Mouse (Mus musculus): ENCODE measurements around the gene Tjp3.

GRCm38 (mm10) chr10:81298369-81299100 lies 7.2 kb upstream of the Tjp3 start:
- TF ChIP-seq CTCF (IDR thresholded peaks at IDR 0.05; ENCODE audit: borderline replicate concordance, insufficient read depth, low read depth, low read length) (no peak), POLR2A (IDR thresholded peaks at IDR 0.05; ENCODE audit: borderline replicate concordance, insufficient read depth, low read length) (no peak)

All from cerebellum, adult 2 months (tissue).